Mouse (Mus musculus): ENCODE data around the gene BC005561. TPM values are rescaled to one million over a fixed set of nuclear protein-coding genes. Genes with fewer than 3 reads are reported as not detected.

The BC005561 gene
- polyA plus RNA-seq, 1 experiment from 2014 or later, result 14.6 TPM

Other genes starting within 250 kb of the BC005561 start
- 18.5 and 21.7 TPM in 2 replicates for gene Ibsp, start 209.2 kb upstream of the BC005561 start, polyA plus RNA-seq (2015; fragmentation: Nextera tagmentation; extraction: Ambion mirVana)
- not detected in 2 replicates for gene Mepe, start 183.0 kb upstream of the BC005561 start, polyA plus RNA-seq (2015; fragmentation: Nextera tagmentation; extraction: Ambion mirVana)
- 11.1 and 11.3 TPM in 2 replicates for gene Spp1, start 73.2 kb upstream of the BC005561 start, polyA plus RNA-seq (2015; fragmentation: Nextera tagmentation; extraction: Ambion mirVana)
- gene Pkd2, start 48.9 kb upstream of the BC005561 start, polyA plus RNA-seq (2015; fragmentation: Nextera tagmentation; extraction: Ambion mirVana), result 22.6 and 22.7 TPM in 2 replicates

Data from limb, embryonic 13.5 days (tissue).